Mouse (Mus musculus) T-helper 1 cell (primary cell): Measurements from ENCODE around the gene Ube2f.

ENCODE experiments used
- in situ Hi-C: fragments of 300-600 bp; cut with MboI, MseI; formaldehyde crosslinking; loops from one replicate; pipeline ENCODE4 v1.15.1; 2025; ENCODE audit warnings: high pct_unique_total_duplicates

Ube2f gene

GRCm38 (mm10) chr1:91249564-91250414, at the start of gene Ube2f:
Gene Ube2f (plus strand): TSS chr1:91250304.
- in situ Hi-C loops = loop anchor here (5.0 kb wide), 1 partner anchor 67 kb away; no protein-coding TSS in a partner anchor

GRCm38 (mm10) chr1:91201122-91201521, 49.0 kb upstream of the Ube2f start:
- in situ Hi-C loops = no loop called here

GRCm38 (mm10) chr1:91204221-91204765, 45.8 kb upstream of the Ube2f start:
- in situ Hi-C loops = no loop called here

GRCm38 (mm10) chr1:91205651-91206050, 44.5 kb upstream of the Ube2f start:
- in situ Hi-C loops = no loop called here

- in situ Hi-C loops = no loop called here
These were observed 43.8 kb upstream of the Ube2f start for GRCm38 (mm10) chr1:91206336-91206735.

- in situ Hi-C loops = no loop called here
These were observed 43.2 kb upstream of the Ube2f start for GRCm38 (mm10) chr1:91206873-91207272.

GRCm38 (mm10) chr1:91207334-91208074, 42.6 kb upstream of the Ube2f start:
- in situ Hi-C loops = no loop called here

GRCm38 (mm10) chr1:91209343-91209742, 40.8 kb upstream of the Ube2f start:
- in situ Hi-C loops = no loop called here

- in situ Hi-C loops = no loop called here
These were observed 40.3 kb upstream of the Ube2f start for GRCm38 (mm10) chr1:91209785-91210184.

GRCm38 (mm10) chr1:91211099-91211498, 39.0 kb upstream of the Ube2f start:
- in situ Hi-C loops = no loop called here

- in situ Hi-C loops = no loop called here
These were observed 38.5 kb upstream of the Ube2f start for GRCm38 (mm10) chr1:91211591-91212008.

- in situ Hi-C loops = no loop called here
These were observed 34.8 kb upstream of the Ube2f start for GRCm38 (mm10) chr1:91215264-91215663.

GRCm38 (mm10) chr1:91215981-91216380, 34.1 kb upstream of the Ube2f start:
- in situ Hi-C loops = no loop called here

- in situ Hi-C loops = no loop called here
These were observed 33.4 kb upstream of the Ube2f start for GRCm38 (mm10) chr1:91216504-91217267.

- in situ Hi-C loops = loop anchor here (10.0 kb wide), 1 partner anchor 675 kb away; no protein-coding TSS in a partner anchor
These were observed 30.3 kb upstream of the Ube2f start for GRCm38 (mm10) chr1:91219641-91220321.

GRCm38 (mm10) chr1:91220322-91220672, 29.8 kb upstream of the Ube2f start:
- in situ Hi-C loops = loop anchor here (10.0 kb wide), 1 partner anchor 675 kb away; no protein-coding TSS in a partner anchor

- in situ Hi-C loops = loop anchor here (10.0 kb wide), 1 partner anchor 668 kb away; no protein-coding TSS in a partner anchor
These were observed 23.5 kb upstream of the Ube2f start for GRCm38 (mm10) chr1:91226562-91226961.

- in situ Hi-C loops = loop anchor here (10.0 kb wide), 1 partner anchor 667 kb away; no protein-coding TSS in a partner anchor
These were observed 22.6 kb upstream of the Ube2f start for GRCm38 (mm10) chr1:91227381-91228054.

- in situ Hi-C loops = no loop called here
These were observed 19.0 kb upstream of the Ube2f start for GRCm38 (mm10) chr1:91231142-91231541.

GRCm38 (mm10) chr1:91231896-91232295, 18.2 kb upstream of the Ube2f start:
- in situ Hi-C loops = no loop called here
